Mouse (Mus musculus): ENCODE results near the gene Bhmt. TPM values are rescaled to one million over a fixed set of nuclear protein-coding genes. Genes with fewer than 3 reads are reported as not detected.

The Bhmt gene
- 0.75 and 0.76 TPM in 2 replicates for polyA plus RNA-seq (2015; fragmentation: Nextera tagmentation; extraction: Ambion mirVana)

GRCm38 (mm10) chr13:93637282-93638245 is at the start of gene Bhmt:
TSS of gene Bhmt (minus strand) at chr13:93637961.

GRCm38 (mm10) chr13:93674131-93674561 is 36.4 kb upstream of the Bhmt start, which contains the start of the genes Bhmt2 and Dmgdh:
TSS of gene Bhmt2 (minus strand) at chr13:93674302.
TSS of gene Dmgdh (plus strand) at chr13:93674433.

Other genes with a start within 250 kb of the Bhmt start
- gene Jmy, start 138.2 kb downstream of the Bhmt start, polyA plus RNA-seq (2015; fragmentation: Nextera tagmentation; extraction: Ambion mirVana), result 5.2 and 5.4 TPM in 2 replicates
- gene Bhmt2, start 36.3 kb upstream of the Bhmt start, polyA plus RNA-seq (2015; fragmentation: Nextera tagmentation; extraction: Ambion mirVana), result 0.06 TPM in 1 of 2 replicates, not detected in the other
- gene Dmgdh, start 36.5 kb upstream of the Bhmt start, polyA plus RNA-seq (2015; fragmentation: Nextera tagmentation; extraction: Ambion mirVana), result 0.07 TPM in 1 of 2 replicates, not detected in the other
- gene Arsb, start 133.7 kb upstream of the Bhmt start, polyA plus RNA-seq (2015; fragmentation: Nextera tagmentation; extraction: Ambion mirVana), result 3.8 and 5.8 TPM in 2 replicates